Mouse (Mus musculus): ENCODE results near the gene Ets2.

GRCm38 (mm10) chr16:95726802-95727201, 24.9 kb downstream of the Ets2 start:
- TF ChIP-seq CTCF (IDR thresholded peaks at IDR 0.05; ENCODE audit: borderline replicate concordance, insufficient read depth, low read depth, low read length) (no peak), POLR2A (IDR thresholded peaks at IDR 0.05; ENCODE audit: borderline replicate concordance, insufficient read depth, low read length) (no peak)
